Mouse (Mus musculus) CH12.LX (cell line): Measurements from ENCODE around the gene Scrn3.

Source experiments
- BHLHE40 ChIP-seq: IDR thresholded peaks from 2 replicates; pipeline ENCODE4 v1.6.1; 2011; ENCODE audit warnings: mild to moderate bottlenecking, low read depth, low read length, improper control_type of control experiment
- ELF1 ChIP-seq: IDR thresholded peaks from 2 replicates; pipeline ENCODE4 v1.6.1; 2014; ENCODE audit warnings: low read depth, mild to moderate bottlenecking, inconsistent platforms, low read length, improper control_type of control experiment
- NELFE ChIP-seq: IDR thresholded peaks from 2 replicates; pipeline ENCODE4 v1.6.1; 2011; ENCODE audit warnings: low read depth, low read length, improper control_type of control experiment
- POLR2A ChIP-seq: IDR thresholded peaks from 2 replicates; pipeline ENCODE4 v1.6.1; 2011; ENCODE audit warnings: low read depth, mild to moderate bottlenecking, improper control_type of control experiment, low read length

DNA sequence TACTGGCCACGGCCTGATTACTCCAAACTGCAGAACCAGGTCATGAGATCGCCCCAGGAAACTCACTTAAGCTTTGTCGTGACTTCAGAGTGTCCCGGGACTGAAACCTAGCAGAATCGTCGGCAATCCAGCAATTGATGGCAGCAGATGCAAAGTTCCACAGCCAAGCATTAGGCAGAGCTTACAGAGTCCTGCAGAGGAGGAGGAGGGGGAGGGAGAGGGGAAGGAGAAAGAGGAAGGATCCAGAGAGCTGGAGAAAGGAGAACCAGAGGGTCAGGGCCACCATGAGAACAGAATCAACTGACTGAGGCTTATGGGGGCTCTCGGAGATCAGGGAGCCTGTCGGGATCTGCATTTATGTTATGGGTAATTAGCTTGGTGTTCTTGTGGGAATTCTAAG, 26.0 kb downstream of the Scrn3 start:
- TF ChIP-seq NELFE = no peak
- TF ChIP-seq BHLHE40 = no peak
- no peak for TF ChIP-seq POLR2A
- no peak for TF ChIP-seq ELF1
